In genomic region chr11:52749988-52750387, GRCm38 (mm10) we compare ENCODE assay signal across 17 mouse cellular contexts. TPM values are rescaled to one million over a fixed set of nuclear protein-coding genes. Genes with fewer than 3 reads are reported as not detected.
"Had no signal": no experiment of that assay in that cellular context is flagged by ENCODE, and none has a peak within 500 bp of the region (broad histone marks: within the 10 kb centered on the region; RNA-seq: fewer than 3 reads in every experiment).

No protein-coding gene starts in this region.

- DNase-seq: kidney, postnatal 10 days; kidney, postnatal 4 days; liver; liver, embryonic 13.5 days; liver, postnatal 0 days; lung, postnatal 14 days; retina, postnatal 1 day; right cerebral cortex, postnatal 4 days; spleen, adult 18-20 months; thymus, postnatal 14 days had no signal

- H3K9ac ChIP-seq: limb, embryonic 12.5 days; liver, embryonic 13.5 days; liver, postnatal 0 days; lung, embryonic 15.5 days; midbrain, embryonic 15.5 days; neural tube, embryonic 13.5 days had no signal

- H3K4me2 ChIP-seq: limb, embryonic 12.5 days; liver, embryonic 13.5 days; lung, embryonic 15.5 days; midbrain, embryonic 15.5 days; neural tube, embryonic 13.5 days had no signal

- H3K4me1 ChIP-seq: limb, embryonic 12.5 days; liver, embryonic 13.5 days; lung, embryonic 15.5 days; midbrain, embryonic 15.5 days had no signal

- H3K36me3 ChIP-seq: limb, embryonic 12.5 days; liver, embryonic 13.5 days; lung, embryonic 15.5 days; midbrain, embryonic 15.5 days; neural tube, embryonic 13.5 days had no signal

- H3K4me3 ChIP-seq: layer of hippocampus, adult 2 months; limb, embryonic 12.5 days; liver, embryonic 13.5 days; lung, embryonic 15.5 days; midbrain, embryonic 15.5 days; neural tube, embryonic 13.5 days had no signal

- H3K9me3 ChIP-seq: limb, embryonic 12.5 days; liver, embryonic 13.5 days; lung, embryonic 15.5 days; midbrain, embryonic 15.5 days; neural tube, embryonic 13.5 days had no signal

- H3K27ac ChIP-seq: layer of hippocampus, adult 2 months; limb, embryonic 12.5 days; liver, embryonic 13.5 days; lung, embryonic 15.5 days; midbrain, embryonic 15.5 days; neural tube, embryonic 13.5 days had no signal

- H3K27me3 ChIP-seq: liver, embryonic 13.5 days; lung, embryonic 15.5 days; midbrain, embryonic 15.5 days; neural tube, embryonic 13.5 days had no signal

- ATAC-seq: intestine, postnatal 0 days; liver, postnatal 0 days; midbrain, embryonic 15.5 days had no signal

RNA-seq across cellular contexts. Expression of gene Fstl4, which starts 14.4 kb away (rescaled TPM):
- total RNA-seq: monocyte, adult 5-6 weeks had no signal
- polyA plus RNA-seq: liver, postnatal 0 days had no signal
